In the genomic region with DNA sequence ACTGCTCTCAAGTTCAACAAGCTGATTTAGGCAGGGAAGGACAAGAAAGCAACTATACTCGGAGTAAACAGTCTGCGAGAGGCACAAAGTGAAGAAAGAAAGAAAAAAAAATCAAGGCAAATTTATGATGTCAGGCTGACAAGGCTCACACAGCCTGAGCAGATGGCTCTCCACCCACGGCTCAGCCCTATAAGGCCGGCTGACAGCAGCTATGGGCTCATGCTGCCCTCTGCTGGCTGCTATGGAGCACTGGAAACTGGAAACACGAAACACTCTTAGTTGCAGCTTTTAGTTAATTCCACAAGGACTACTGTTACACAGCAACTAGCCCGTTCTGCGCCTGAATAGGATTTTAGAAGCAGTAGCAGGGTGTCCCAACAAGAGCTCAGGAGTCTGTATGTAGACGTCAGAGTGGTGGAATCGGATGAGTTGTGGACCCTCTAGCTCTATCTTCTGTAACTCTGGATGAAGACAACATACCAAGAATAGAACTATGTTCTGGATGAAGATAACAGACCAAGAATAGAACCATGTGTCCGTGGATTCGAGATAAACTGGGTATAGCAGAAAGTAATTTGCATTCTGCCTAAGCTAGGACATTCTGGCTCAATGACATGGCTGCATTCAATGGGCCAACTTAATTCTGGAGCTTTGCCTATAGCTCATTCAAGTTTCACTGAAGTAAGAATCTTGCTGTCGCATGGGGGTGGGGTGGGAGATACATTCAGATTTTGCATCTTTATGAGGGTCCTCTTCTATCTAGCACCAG, we compare ENCODE assay signal across 7 mouse cellular contexts. TPM values are rescaled to one million over a fixed set of nuclear protein-coding genes. Genes with fewer than 3 reads are reported as not detected.
DNase-seq lines count a peak whose midpoint lies in the region; ATAC-seq lines count a peak whose summit lies in the region.

No protein-coding gene starts in this region.

- H3K4me1 ChIP-seq in hindbrain, embryonic 15.5 days (replicated peaks), result no peaks in the 10 kb centered on the region; the same call in 1 of the 2 replicates

- H3K4me3 ChIP-seq in hindbrain, embryonic 15.5 days, result no peak overlapping the region

- peak; percentile 90 for ATAC-seq in activated CD4-positive, CD25-positive, alpha-beta regulatory T cell, adult 4 months
- peak; percentile 82 for ATAC-seq in hindbrain, embryonic 15.5 days (ENCODE audit: low FRiP score, low read depth)

- 30% methylated on average over 12 of the region's 12 CpGs for WGBS in hindbrain, embryonic 15.5 days

- no peaks in the 10 kb centered on the region for H3K27me3 ChIP-seq in hindbrain, embryonic 15.5 days

- no peak overlapping the region for H3K9ac ChIP-seq in hindbrain, embryonic 15.5 days

- H3K9me3 ChIP-seq in hindbrain, embryonic 15.5 days, result no peaks in the 10 kb centered on the region

- peak overlapping the region; percentile 43; the same call in 1 of the 2 replicates for H3K27ac ChIP-seq in hindbrain, embryonic 15.5 days (replicated peaks)

- DNase-seq in cerebellum, postnatal 10 days, result peak; percentile 83 to 85
- DNase-seq in frontal cortex, postnatal 14 days (ENCODE audit: low spot score in 2 of 2), result peak; percentile 41 to 59
- peak; percentile 72 to 73 for DNase-seq in layer of hippocampus, postnatal 36 days
- peak; percentile 51 for DNase-seq in lung, postnatal 25 days (ENCODE audit: low spot score)
- peak; percentile 76 for DNase-seq in retina, postnatal 7 days (ENCODE audit: low read depth, low spot score)

- peaks cover 24% of the 10 kb centered on the region for H3K36me3 ChIP-seq in hindbrain, embryonic 15.5 days

- no peak overlapping the region for H3K4me2 ChIP-seq in hindbrain, embryonic 15.5 days

RNA-seq across cellular contexts. Expression of a gene that starts 22.5 kb away (rescaled TPM):
- 10 to 100 TPM; 66.2 to 66.4 TPM for polyA plus RNA-seq in activated CD4-positive, CD25-positive, alpha-beta regulatory T cell, adult 4 months (2017; shearing (Covaris generic))
- polyA plus RNA-seq in hindbrain, embryonic 15.5 days (2015; fragmentation: Nextera tagmentation; extraction: Ambion mirVana), result 39.7 and 39.8 TPM in 2 replicates
- total RNA-seq in layer of hippocampus, postnatal 36 days (2021), result 10 to 100 TPM; 32.7 to 33.7 TPM

RNA-seq across cellular contexts. Expression of a gene that starts 26.9 kb away (rescaled TPM):
- 100 to 1,000 TPM; 110 to 119 TPM for polyA plus RNA-seq in activated CD4-positive, CD25-positive, alpha-beta regulatory T cell, adult 4 months (2017; shearing (Covaris generic))
- polyA plus RNA-seq in hindbrain, embryonic 15.5 days (2015; fragmentation: Nextera tagmentation; extraction: Ambion mirVana), result 154 and 160 TPM in 2 replicates
- 100 to 1,000 TPM; 135 to 145 TPM for total RNA-seq in layer of hippocampus, postnatal 36 days (2021)
